8 mouse cellular contexts compared by ENCODE assay signal in the genomic region with DNA sequence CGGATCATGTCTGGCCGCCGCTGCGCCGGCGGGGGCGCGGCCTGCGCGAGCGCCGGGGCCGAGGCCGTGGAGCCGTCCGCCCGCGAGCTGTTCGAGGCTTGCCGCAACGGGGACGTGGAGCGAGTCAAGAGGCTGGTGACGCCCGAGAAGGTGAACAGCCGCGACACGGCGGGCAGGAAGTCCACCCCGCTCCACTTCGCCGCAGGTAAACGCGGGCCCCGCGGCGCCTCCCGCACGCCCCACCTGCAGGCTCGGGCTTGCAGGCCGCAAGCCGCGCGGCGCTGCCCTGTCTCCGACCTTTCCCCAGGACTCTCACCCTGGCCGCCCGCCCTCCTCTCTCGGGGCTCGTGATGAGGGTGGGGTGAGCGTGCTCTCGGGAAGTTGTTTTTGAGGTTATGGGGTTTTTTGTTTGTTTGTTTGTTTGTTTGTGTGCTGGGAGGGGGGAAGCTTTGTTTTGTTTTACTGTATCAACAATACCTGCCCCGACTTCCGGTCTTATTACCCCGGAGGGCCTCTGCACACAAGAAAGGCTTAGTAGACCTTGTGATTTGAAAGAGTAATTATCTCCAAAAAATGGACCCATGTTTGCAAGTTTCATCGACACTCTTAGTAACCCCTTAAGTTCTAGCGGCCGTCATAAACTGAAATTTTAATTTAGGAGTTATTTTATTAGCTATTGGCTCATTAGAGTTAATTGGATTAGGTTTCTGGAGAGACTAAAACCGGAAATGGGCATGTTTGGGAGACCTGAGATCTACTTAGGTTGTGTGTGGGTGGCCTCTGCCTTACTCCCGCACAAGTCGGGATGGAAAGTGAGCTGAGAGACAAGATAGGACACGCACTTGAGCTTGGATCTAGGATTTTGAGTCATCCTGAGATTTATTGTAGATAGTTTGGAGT. TPM values are rescaled to one million over a fixed set of nuclear protein-coding genes. Genes with fewer than 3 reads are reported as not detected.
DNase-seq lines count a peak whose midpoint lies in the region; ATAC-seq and TF ChIP-seq lines count a peak whose summit lies in the region.

No protein-coding gene starts in this region.

- H3K27ac ChIP-seq in ES-E14 (ENCODE audit: insufficient read depth, low read depth, low read length, poor library complexity, severe bottlenecking) (peak overlapping the region; percentile 87), macrophage (peak overlapping the region; percentile 46)
- H3K27ac ChIP-seq in heart, embryonic 13.5 days (replicated peaks): peak overlapping the region; percentile 98
- peak overlapping the region; percentile 100 for H3K27ac ChIP-seq in kidney, embryonic 16.5 days (ENCODE audit: low read length)

- H3K36me3 ChIP-seq in ES-E14 (ENCODE audit: control insufficient read depth, insufficient read depth, low read length, poor library complexity, severe bottlenecking) (peaks cover 4% of the 10 kb centered on the region), macrophage (ENCODE audit: inconsistent target) (no peaks in the 10 kb centered on the region)
- H3K36me3 ChIP-seq in heart, embryonic 13.5 days: peaks cover 14% of the 10 kb centered on the region
- H3K36me3 ChIP-seq in kidney, embryonic 16.5 days (ENCODE audit: insufficient read depth, low read length): peaks cover 16% of the 10 kb centered on the region; the same call in 1 of the 2 replicates

- no peaks in the 10 kb centered on the region for H3K27me3 ChIP-seq in heart, embryonic 13.5 days (replicated peaks)
- H3K27me3 ChIP-seq in kidney, embryonic 16.5 days (ENCODE audit: insufficient read depth, low read length): no peaks in the 10 kb centered on the region

- H3K4me3 ChIP-seq in ES-E14 (ENCODE audit: insufficient read depth in 1 of 2, low read depth in 1 of 2, low read length in 2 of 2, poor library complexity in 1 of 2, severe bottlenecking in 1 of 2) (peak overlapping the region; percentile 94 to 96), macrophage (ENCODE audit: inconsistent target) (peak overlapping the region; percentile 78)
- peak overlapping the region; percentile 83 for H3K4me3 ChIP-seq in heart, embryonic 13.5 days
- H3K4me3 ChIP-seq in kidney, embryonic 16.5 days (ENCODE audit: low read length): peak overlapping the region; percentile 97

- in situ Hi-C loops in ES-E14 (cut with MboI; ENCODE audit: low sequenced_read_pairs in 2 of 2, unreplicated experiment in 2 of 2): no loop called here

- H3K4me1 ChIP-seq in ES-E14 (ENCODE audit: control insufficient read depth in 2 of 2, insufficient read depth in 2 of 2, low read length in 2 of 2, poor library complexity in 1 of 2): peaks cover 0 to 5% of the 10 kb centered on the region in 2 experiments; a peak in 2 of 4 replicates
- peaks cover 42% of the 10 kb centered on the region for H3K4me1 ChIP-seq in heart, embryonic 13.5 days
- peaks cover 24% of the 10 kb centered on the region for H3K4me1 ChIP-seq in kidney, embryonic 16.5 days (ENCODE audit: insufficient read depth, low read length)

- H3K79me2 ChIP-seq in macrophage (ENCODE audit: inconsistent target): peaks cover 52% of the 10 kb centered on the region

- peak overlapping the region; percentile 95 for H3K9ac ChIP-seq in ES-E14 (ENCODE audit: insufficient read depth, low read depth, low read length, poor library complexity, severe bottlenecking)
- H3K9ac ChIP-seq in heart, embryonic 13.5 days: peak overlapping the region; percentile 100
- H3K9ac ChIP-seq in kidney, embryonic 16.5 days (replicated peaks; ENCODE audit: low read length): peak overlapping the region; percentile 99

- DNase-seq in 3T3-L1 (ENCODE audit: low read depth, low spot score): peak; percentile 61
- no peak for DNase-seq in ES-E14 (ENCODE audit: low read depth, low spot score)
- DNase-seq in embryo, embryonic 11.5 days (ENCODE audit: low read depth, low spot score): peak; percentile 20
- DNase-seq in spleen, adult 12 weeks (ENCODE audit: low spot score): peak; percentile 60
- no peak for DNase-seq in left cerebral cortex, adult 9 months (ENCODE audit: low spot score in 2 of 2)

- no peaks in the 10 kb centered on the region for H3K9me3 ChIP-seq in ES-E14 (ENCODE audit: control insufficient read depth, insufficient read depth, low read depth, low read length)
- H3K9me3 ChIP-seq in heart, embryonic 13.5 days: no peaks in the 10 kb centered on the region
- H3K9me3 ChIP-seq in kidney, embryonic 16.5 days (ENCODE audit: low read length): no peaks in the 10 kb centered on the region

- ATAC-seq in heart, embryonic 13.5 days (ENCODE audit: extremely low read depth, insufficient number of reproducible peaks, low FRiP score, low TSS enrichment): peak; percentile 74
- ATAC-seq in kidney, embryonic 16.5 days (ENCODE audit: low FRiP score, low TSS enrichment): peak; percentile 50

- under 1% methylated on average over 62 of the region's 62 CpGs for WGBS in heart, embryonic 13.5 days
- WGBS in kidney, embryonic 16.5 days: under 1% methylated on average over 59 of the region's 62 CpGs
- 1% methylated on average over 62 of the region's 62 CpGs for WGBS in macrophage (ENCODE audit: missing documents)

- peak overlapping the region; percentile 87 for H3K4me2 ChIP-seq in heart, embryonic 13.5 days
- peak overlapping the region; percentile 80 for H3K4me2 ChIP-seq in kidney, embryonic 16.5 days (replicated peaks; ENCODE audit: low read depth, low read length)

TF ChIP-seq in ES-E14, 5 proteins besides CTCF, POLR2A, EP300 and RAD21:
- no peak for TF ChIP-seq MAFK (IDR thresholded peaks at IDR 0.05; ENCODE audit: insufficient read depth, low read depth, low read length)
- no peak for TF ChIP-seq ZNF384 (IDR thresholded peaks at IDR 0.05; ENCODE audit: low read depth, low read length)
- TF ChIP-seq HCFC1 (IDR thresholded peaks at IDR 0.05; ENCODE audit: borderline replicate concordance, insufficient read depth, low read length): no peak
- TF ChIP-seq ZC3H11A (IDR thresholded peaks at IDR 0.05; ENCODE audit: borderline replicate concordance, low read depth, low read length): no peak
- no peak for TF ChIP-seq CHD2 (IDR thresholded peaks at IDR 0.05; ENCODE audit: low read depth, low read length)

RNA-seq across cellular contexts. Expression of a gene that starts 0.8 kb away (rescaled TPM):
- 289 and 434 TPM in 2 replicates for total RNA-seq in ES-E14 (2012; rRNA removed)
- polyA plus RNA-seq in heart, embryonic 13.5 days (2015; fragmentation: Nextera tagmentation; extraction: Ambion mirVana): 35.0 and 35.8 TPM in 2 replicates
- 27.7 and 41.9 TPM in 2 replicates for polyA plus RNA-seq in kidney, embryonic 16.5 days (2015; fragmentation: Nextera tagmentation; extraction: Ambion mirVana)
- total RNA-seq in macrophage (2018; cell fraction: chromatin; rRNA removed): 100 to 1,000 TPM in 25 of 26 experiments, 10 to 100 TPM in 1; 94.9 to 212 (median 142) TPM
- 100 to 1,000 TPM in 1 of 26 experiments, 10 to 100 TPM in 25; 60.3 to 107 (median 80.7) TPM for total RNA-seq in macrophage (2018; cell fraction: cytosol; rRNA removed)
- total RNA-seq in macrophage (2018; cell fraction: nucleus; rRNA removed): 100 to 1,000 TPM in 12 of 26 experiments, 10 to 100 TPM in 14; 66.0 to 150 (median 98.4) TPM
- polyA plus RNA-seq in macrophage (2018): 59.3 to 62.3 TPM (median 62.1 TPM) in 3 replicates

Comparison
In these comparisons a context has a peak if more than half of its experiments do, and no peak if none do; other contexts are left out.
1. DNase-seq: peak in 3T3-L1 (single experiment), embryo, embryonic 11.5 days (single experiment) and spleen, adult 12 weeks (single experiment); none in ES-E14 (single experiment) and left cerebral cortex, adult 9 months (0 of 2).
2. H3K27ac ChIP-seq: peak in every context shown above with its lines; median percentile 100 in kidney, embryonic 16.5 days; 98 in heart, embryonic 13.5 days; 87 in ES-E14; 46 in macrophage.
3. Peak in every context shown above with its lines, with median percentiles within 50 percentile points of each other: H3K4me3 ChIP-seq and H3K9ac ChIP-seq.